Mouse (Mus musculus): ENCODE measurements around the gene Zbtb1. TPM values are rescaled to one million over a fixed set of nuclear protein-coding genes. Genes with fewer than 3 reads are reported as not detected.
"Not testable (repeated sequence)": the region's sequence is repeated elsewhere in the genome, so short reads cannot be mapped to it uniquely, and the experiment has no call there.

Zbtb1 gene
- polyA plus RNA-seq, 1 experiment from 2014 or later = 5.8 TPM

DNA sequence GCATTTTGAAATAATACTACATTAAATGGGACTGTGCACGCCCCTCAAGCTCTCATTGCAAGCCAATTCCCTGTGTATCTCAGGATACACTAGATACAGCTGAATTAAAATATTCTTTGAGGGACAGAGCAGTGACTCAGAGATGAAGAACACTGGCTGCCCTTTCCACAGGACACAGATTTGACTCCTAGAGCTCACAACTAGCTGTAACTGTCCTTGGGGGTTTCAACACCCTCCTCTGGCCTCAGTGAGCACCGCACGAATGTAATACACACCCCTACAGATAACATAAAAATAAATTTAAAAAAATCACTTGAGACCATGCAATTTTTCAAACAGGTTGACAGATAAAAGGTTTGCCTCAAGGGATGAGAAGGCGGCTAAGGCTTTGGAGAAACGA lies 57.5 kb downstream of the Zbtb1 start:
- 59% methylated on average over 5 of the region's 5 CpGs for WGBS

GRCm38 (mm10) chr12:76430879-76431406 lies 60.9 kb downstream of the Zbtb1 start:
- no peak overlapping the region for H3K4me2 ChIP-seq (replicated peaks; ENCODE audit: low read depth, low read length)
- no peak overlapping the region for H3K9ac ChIP-seq (replicated peaks; ENCODE audit: low read depth)
- no peaks in the 10 kb centered on the region for H3K27me3 ChIP-seq (replicated peaks; ENCODE audit: insufficient read depth, low read length)
- H3K36me3 ChIP-seq (ENCODE audit: insufficient read depth, low read length) = no peaks in the 10 kb centered on the region
- H3K4me1 ChIP-seq (ENCODE audit: insufficient read depth, low read depth, low read length) = peaks cover 4% of the 10 kb centered on the region; the same call in 1 of the 2 replicates
- no peaks in the 10 kb centered on the region for H3K9me3 ChIP-seq (ENCODE audit: low read length)
- no peak for TF ChIP-seq CTCF (IDR thresholded peaks at IDR 0.05)
- H3K27ac ChIP-seq (ENCODE audit: low read length) = no peak overlapping the region
- no peak overlapping the region for H3K4me3 ChIP-seq (ENCODE audit: low read depth, low read length)
- 25% methylated on average over 5 of the region's 5 CpGs for WGBS
- ATAC-seq (no peak), DNase-seq (ENCODE audit: low spot score) (no peak)

More for the DNA sequence above, 57.5 kb downstream of the Zbtb1 start:
- H3K9me3 ChIP-seq (ENCODE audit: low read length) = no peaks in the 10 kb centered on the region
- no peaks in the 10 kb centered on the region for H3K36me3 ChIP-seq (ENCODE audit: insufficient read depth, low read length)
- ATAC-seq (no peak), DNase-seq (ENCODE audit: low spot score) (no peak)
- H3K4me3 ChIP-seq (ENCODE audit: low read depth, low read length) = no peak overlapping the region
- H3K9ac ChIP-seq (replicated peaks; ENCODE audit: low read depth) = no peak overlapping the region
- H3K27me3 ChIP-seq (replicated peaks; ENCODE audit: insufficient read depth, low read length) = no peaks in the 10 kb centered on the region
- H3K4me1 ChIP-seq (ENCODE audit: insufficient read depth, low read depth, low read length) = no peaks in the 10 kb centered on the region
- no peak for TF ChIP-seq CTCF (IDR thresholded peaks at IDR 0.05)
- TF ChIP-seq EP300 (IDR thresholded peaks at IDR 0.05) = no peak
- no peak overlapping the region for H3K4me2 ChIP-seq (replicated peaks; ENCODE audit: low read depth, low read length)
- no peak overlapping the region for H3K27ac ChIP-seq (ENCODE audit: low read length)

GRCm38 (mm10) chr12:76431431-76431830 lies 61.4 kb downstream of the Zbtb1 start:
- no peaks in the 10 kb centered on the region for H3K9me3 ChIP-seq (ENCODE audit: low read length)
- no peak overlapping the region for H3K4me2 ChIP-seq (replicated peaks; ENCODE audit: low read depth, low read length)
- H3K36me3 ChIP-seq (ENCODE audit: insufficient read depth, low read length) = no peaks in the 10 kb centered on the region
- no peak for ATAC-seq
- no peak overlapping the region for H3K27ac ChIP-seq (ENCODE audit: low read length)
- TF ChIP-seq CTCF (IDR thresholded peaks at IDR 0.05) (no peak), EP300 (IDR thresholded peaks at IDR 0.05) (no peak)
- 50% methylated on average over 6 of the region's 6 CpGs for WGBS
- DNase-seq (ENCODE audit: low spot score) = no peak
- no peak overlapping the region for H3K4me3 ChIP-seq (ENCODE audit: low read depth, low read length)
- H3K9ac ChIP-seq (replicated peaks; ENCODE audit: low read depth) = no peak overlapping the region
- H3K27me3 ChIP-seq (replicated peaks; ENCODE audit: insufficient read depth, low read length) = no peaks in the 10 kb centered on the region
- H3K4me1 ChIP-seq (ENCODE audit: insufficient read depth, low read depth, low read length) = peaks cover 4% of the 10 kb centered on the region; the same call in 1 of the 2 replicates

GRCm38 (mm10) chr12:76434111-76434510 lies 64.0 kb downstream of the Zbtb1 start:
- H3K4me3 ChIP-seq (ENCODE audit: low read depth, low read length) = no peak overlapping the region
- H3K4me2 ChIP-seq (replicated peaks; ENCODE audit: low read depth, low read length) = peak overlapping the region; percentile 2; the same call in 1 of the 2 replicates
- no peaks in the 10 kb centered on the region for H3K27me3 ChIP-seq (replicated peaks; ENCODE audit: insufficient read depth, low read length)
- TF ChIP-seq CTCF (IDR thresholded peaks at IDR 0.05) (0 out of 2 replicates have a peak, but pooled peaks have one; percentile 27), EP300 (IDR thresholded peaks at IDR 0.05) (peak; percentile 46; the same call in 1 of the 2 replicates)
- no peak overlapping the region for H3K27ac ChIP-seq (ENCODE audit: low read length)
- no peak overlapping the region for H3K9ac ChIP-seq (replicated peaks; ENCODE audit: low read depth)
- DNase-seq (ENCODE audit: low spot score) (peak; percentile 62), ATAC-seq (peak; percentile 69)
- no peaks in the 10 kb centered on the region for H3K9me3 ChIP-seq (ENCODE audit: low read length)
- WGBS = 21% methylated on average over 7 of the region's 7 CpGs
- no peaks in the 10 kb centered on the region for H3K36me3 ChIP-seq (ENCODE audit: insufficient read depth, low read length)
- H3K4me1 ChIP-seq (ENCODE audit: insufficient read depth, low read depth, low read length) = peaks cover 4% of the 10 kb centered on the region; the same call in 1 of the 2 replicates

DNA sequence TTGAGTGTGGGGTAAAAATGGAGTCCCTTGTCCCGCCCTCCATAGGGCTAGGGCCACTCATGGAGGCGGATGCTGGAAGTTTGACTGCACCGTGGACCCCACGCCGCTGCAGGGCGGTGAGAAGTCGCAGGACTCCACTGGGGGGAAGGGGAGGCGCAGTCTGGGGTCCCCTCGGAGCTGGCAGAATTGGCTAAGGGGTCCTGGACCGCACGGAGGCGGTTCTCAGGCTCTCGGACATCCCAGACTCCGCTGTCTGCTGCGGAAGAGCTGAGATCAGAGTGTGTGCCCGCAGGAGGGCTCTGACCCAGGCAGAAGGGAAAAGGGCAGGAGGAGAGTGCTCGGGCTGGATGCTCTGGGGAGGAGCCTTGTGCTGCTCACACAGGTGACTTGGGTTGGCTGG lies 65.0 kb downstream of the Zbtb1 start:
- no peak for DNase-seq (ENCODE audit: low spot score)

GRCm38 (mm10) chr12:76435549-76435948 lies 65.5 kb downstream of the Zbtb1 start:
- Histone ChIP-seq H3K4me2 (replicated peaks; ENCODE audit: low read depth, low read length) (peak overlapping the region; percentile 55; the same call in 1 of the 2 replicates), H3K9me3 (ENCODE audit: low read length) (no peaks in the 10 kb centered on the region), H3K9ac (replicated peaks; ENCODE audit: low read depth) (no peak overlapping the region), H3K36me3 (ENCODE audit: insufficient read depth, low read length) (no peaks in the 10 kb centered on the region), H3K27me3 (replicated peaks; ENCODE audit: insufficient read depth, low read length) (no peaks in the 10 kb centered on the region), H3K27ac (ENCODE audit: low read length) (no peak overlapping the region), H3K4me3 (ENCODE audit: low read depth, low read length) (no peak overlapping the region), H3K4me1 (ENCODE audit: insufficient read depth, low read depth, low read length) (peaks cover 4% of the 10 kb centered on the region; the same call in 1 of the 2 replicates)
- ATAC-seq = no peak
- WGBS = 30% methylated on average over 8 of the region's 8 CpGs
- TF ChIP-seq CTCF (IDR thresholded peaks at IDR 0.05) (no peak), EP300 (IDR thresholded peaks at IDR 0.05) (no peak)
- DNase-seq (ENCODE audit: low spot score) = no peak

More for the DNA sequence above, 65.0 kb downstream of the Zbtb1 start:
- H3K27me3 ChIP-seq (replicated peaks; ENCODE audit: insufficient read depth, low read length) = no peaks in the 10 kb centered on the region
- H3K4me2 ChIP-seq (replicated peaks; ENCODE audit: low read depth, low read length) = peak overlapping the region; percentile 55
- peak; percentile 37; the same call in 1 of the 2 replicates for ATAC-seq
- TF ChIP-seq EP300 (IDR thresholded peaks at IDR 0.05) (no peak), CTCF (IDR thresholded peaks at IDR 0.05) (no peak)
- no peak overlapping the region for H3K27ac ChIP-seq (ENCODE audit: low read length)
- H3K4me1 ChIP-seq (ENCODE audit: insufficient read depth, low read depth, low read length) = peaks cover 4% of the 10 kb centered on the region; the same call in 1 of the 2 replicates
- no peaks in the 10 kb centered on the region for H3K9me3 ChIP-seq (ENCODE audit: low read length)
- H3K9ac ChIP-seq (replicated peaks; ENCODE audit: low read depth) = no peak overlapping the region
- 6% methylated on average over 13 of the region's 17 CpGs for WGBS
- no peak overlapping the region; the same call in 1 of the 2 replicates for H3K4me3 ChIP-seq (ENCODE audit: low read depth, low read length)
- H3K36me3 ChIP-seq (ENCODE audit: insufficient read depth, low read length) = no peaks in the 10 kb centered on the region

DNA sequence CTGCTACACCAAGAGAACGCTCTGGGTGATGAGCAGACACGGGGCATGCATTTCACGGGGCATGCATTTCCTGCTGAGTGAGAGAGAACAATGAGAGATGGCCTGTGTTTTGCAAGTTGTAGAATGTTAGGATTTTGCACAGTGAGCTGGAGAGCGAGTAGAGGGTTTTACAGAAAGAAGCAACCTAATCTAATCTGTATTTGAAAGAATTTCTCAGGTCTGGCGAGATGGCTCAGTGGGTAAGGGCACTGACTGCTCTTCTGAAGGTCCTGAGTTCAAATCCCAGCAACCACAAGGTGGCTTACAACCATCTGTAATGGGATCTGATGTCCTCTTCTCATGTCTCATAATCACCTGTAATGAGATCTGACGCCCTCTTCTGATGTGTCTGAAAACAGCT lies 73.4 kb downstream of the Zbtb1 start:
- 80% methylated on average over 6 of the region's 6 CpGs for WGBS
- not testable (repeated sequence) for H3K4me3 ChIP-seq (ENCODE audit: low read depth, low read length)

More for the DNA sequence above, 73.4 kb downstream of the Zbtb1 start:
- H3K27me3 ChIP-seq (replicated peaks; ENCODE audit: insufficient read depth, low read length); H3K27ac ChIP-seq (ENCODE audit: low read length); H3K9me3 ChIP-seq (ENCODE audit: low read length); H3K9ac ChIP-seq (replicated peaks; ENCODE audit: low read depth); H3K4me1 ChIP-seq (ENCODE audit: insufficient read depth, low read depth, low read length); DNase-seq (ENCODE audit: low spot score); ATAC-seq; H3K36me3 ChIP-seq (ENCODE audit: insufficient read depth, low read length); H3K4me2 ChIP-seq (replicated peaks; ENCODE audit: low read depth, low read length): not testable (repeated sequence)
